Mouse (Mus musculus): ENCODE measurements around the gene Nckap5. TPM values are rescaled to one million over a fixed set of nuclear protein-coding genes. Genes with fewer than 3 reads are reported as not detected.

Nckap5 gene
- polyA plus RNA-seq, 1 experiment = 0.11 TPM

- Histone ChIP-seq H3K79me2 (ENCODE audit: control insufficient read depth, insufficient read depth) (no peaks in the 10 kb centered on the region), H3K4me3 (no peak overlapping the region), H3K4me2 (ENCODE audit: low read depth) (no peak overlapping the region), H3K27me3 (ENCODE audit: control insufficient read depth, insufficient read depth, insufficient read length) (no peaks in the 10 kb centered on the region), H3ac (ENCODE audit: control insufficient read depth, insufficient read length) (no peak overlapping the region), H3K36me3 (ENCODE audit: control insufficient read depth, insufficient read depth) (no peaks in the 10 kb centered on the region)
- TF ChIP-seq POLR2A (IDR thresholded peaks at IDR 0.05; ENCODE audit: insufficient read length, low read depth) (no peak), USF1 (IDR thresholded peaks at IDR 0.05; ENCODE audit: low read depth) (no peak), MYOG (IDR thresholded peaks at IDR 0.05; ENCODE audit: control insufficient read depth in 1 of 3, insufficient read depth in 1 of 3, insufficient read length in 2 of 3, low read depth in 2 of 3) (no peak), E2F4 (IDR thresholded peaks at IDR 0.05; ENCODE audit: insufficient read depth) (no peak), MYOD1 (IDR thresholded peaks at IDR 0.05; ENCODE audit: control insufficient read depth in 1 of 3, insufficient read length in 2 of 3, low read depth in 2 of 3) (no peak), MAX (IDR thresholded peaks at IDR 0.05; ENCODE audit: low read depth) (no peak), TCF12 (IDR thresholded peaks at IDR 0.05; ENCODE audit: insufficient read depth, poor library complexity, severe bottlenecking) (no peak), REST (IDR thresholded peaks at IDR 0.05; ENCODE audit: insufficient read depth, insufficient read length) (no peak), POLR2AphosphoS2 (IDR thresholded peaks at IDR 0.05; ENCODE audit: insufficient read length, low read depth) (no peak), SRF (IDR thresholded peaks at IDR 0.05; ENCODE audit: control insufficient read depth, insufficient read length, low read depth) (no peak), TCF3 (IDR thresholded peaks at IDR 0.05; ENCODE audit: insufficient read length, low read depth) (no peak), CEBPB (IDR thresholded peaks at IDR 0.05; ENCODE audit: insufficient read depth, poor library complexity, severe bottlenecking) (no peak)
Observed at GRCm38 (mm10) chr1:126745482-126746136, 85.0 kb downstream of the Nckap5 start.

- Histone ChIP-seq H3K4me2 (ENCODE audit: low read depth) (no peak overlapping the region), H3K36me3 (ENCODE audit: control insufficient read depth, insufficient read depth) (no peaks in the 10 kb centered on the region)
- TF ChIP-seq TCF3 (IDR thresholded peaks at IDR 0.05; ENCODE audit: insufficient read length, low read depth) = no peak
- no peak for TF ChIP-seq TCF12 (IDR thresholded peaks at IDR 0.05; ENCODE audit: insufficient read depth, poor library complexity, severe bottlenecking)
- no peak for TF ChIP-seq MYOG (IDR thresholded peaks at IDR 0.05; ENCODE audit: control insufficient read depth in 1 of 3, insufficient read depth in 1 of 3, insufficient read length in 2 of 3, low read depth in 2 of 3)
- no peak for TF ChIP-seq MAX (IDR thresholded peaks at IDR 0.05; ENCODE audit: low read depth)
- TF ChIP-seq REST (IDR thresholded peaks at IDR 0.05; ENCODE audit: insufficient read depth, insufficient read length) = no peak
- TF ChIP-seq E2F4 (IDR thresholded peaks at IDR 0.05; ENCODE audit: insufficient read depth) = no peak
- no peak for TF ChIP-seq POLR2A (IDR thresholded peaks at IDR 0.05; ENCODE audit: insufficient read length, low read depth)
- no peak for TF ChIP-seq SRF (IDR thresholded peaks at IDR 0.05; ENCODE audit: control insufficient read depth, insufficient read length, low read depth)
- no peak for TF ChIP-seq MYOD1 (IDR thresholded peaks at IDR 0.05; ENCODE audit: control insufficient read depth in 1 of 3, insufficient read length in 2 of 3, low read depth in 2 of 3)
- TF ChIP-seq USF1 (IDR thresholded peaks at IDR 0.05; ENCODE audit: low read depth) = no peak
- no peak for TF ChIP-seq POLR2AphosphoS2 (IDR thresholded peaks at IDR 0.05; ENCODE audit: insufficient read length, low read depth)
- TF ChIP-seq CEBPB (IDR thresholded peaks at IDR 0.05; ENCODE audit: insufficient read depth, poor library complexity, severe bottlenecking) = no peak
Observed at GRCm38 (mm10) chr1:126744631-126745305, 85.8 kb downstream of the Nckap5 start.

DNA sequence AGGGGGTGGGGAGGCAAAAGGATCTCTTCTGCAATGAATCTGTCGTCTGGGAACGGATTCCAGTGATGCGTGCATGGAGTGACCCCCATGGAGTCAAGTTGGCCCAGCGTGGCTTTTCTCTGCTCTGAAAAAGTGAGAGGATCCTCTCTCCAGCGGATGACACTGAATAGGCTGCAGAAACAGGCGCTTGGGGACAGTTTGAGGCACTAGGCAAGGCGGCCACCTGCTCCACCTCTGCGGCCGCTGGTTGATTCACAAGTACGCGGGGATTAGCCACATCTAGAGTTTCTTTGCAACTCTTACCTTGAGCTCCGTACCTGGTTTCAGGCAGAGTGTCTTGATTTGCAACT lies 92.3 kb downstream of the Nckap5 start:
- H3K4me2 ChIP-seq (ENCODE audit: low read depth) = peak overlapping the region; percentile 68
- TF ChIP-seq POLR2AphosphoS2 (IDR thresholded peaks at IDR 0.05; ENCODE audit: insufficient read length, low read depth) = no peak
- TF ChIP-seq POLR2A (IDR thresholded peaks at IDR 0.05; ENCODE audit: insufficient read length, low read depth) = no peak
- no peak for TF ChIP-seq CEBPB (IDR thresholded peaks at IDR 0.05; ENCODE audit: insufficient read depth, poor library complexity, severe bottlenecking)
- no peak for TF ChIP-seq USF1 (IDR thresholded peaks at IDR 0.05; ENCODE audit: low read depth)
- TF ChIP-seq TCF3 (IDR thresholded peaks at IDR 0.05; ENCODE audit: insufficient read length, low read depth) = no peak
- no peak for TF ChIP-seq E2F4 (IDR thresholded peaks at IDR 0.05; ENCODE audit: insufficient read depth)
- TF ChIP-seq MYOG (IDR thresholded peaks at IDR 0.05; ENCODE audit: control insufficient read depth in 1 of 3, insufficient read depth in 1 of 3, insufficient read length in 2 of 3, low read depth in 2 of 3) = no peak
- no peak for TF ChIP-seq MAX (IDR thresholded peaks at IDR 0.05; ENCODE audit: low read depth)
- no peak for TF ChIP-seq SRF (IDR thresholded peaks at IDR 0.05; ENCODE audit: control insufficient read depth, insufficient read length, low read depth)
- TF ChIP-seq MYOD1 (IDR thresholded peaks at IDR 0.05; ENCODE audit: control insufficient read depth in 1 of 3, insufficient read length in 2 of 3, low read depth in 2 of 3) = no peak
- no peak for TF ChIP-seq REST (IDR thresholded peaks at IDR 0.05; ENCODE audit: insufficient read depth, insufficient read length)
- no peak for TF ChIP-seq TCF12 (IDR thresholded peaks at IDR 0.05; ENCODE audit: insufficient read depth, poor library complexity, severe bottlenecking)
- no peaks in the 10 kb centered on the region for H3K79me2 ChIP-seq (ENCODE audit: control insufficient read depth, insufficient read depth)
- no peaks in the 10 kb centered on the region for H3K36me3 ChIP-seq (ENCODE audit: control insufficient read depth, insufficient read depth)
- no peak overlapping the region for H3ac ChIP-seq (ENCODE audit: control insufficient read depth, insufficient read length)
- H3K4me3 ChIP-seq = no peak overlapping the region
- no peaks in the 10 kb centered on the region for H3K27me3 ChIP-seq (ENCODE audit: control insufficient read depth, insufficient read depth, insufficient read length)

More at GRCm38 (mm10) chr1:126744631-126745305, 85.8 kb downstream of the Nckap5 start:
- Histone ChIP-seq H3ac (ENCODE audit: control insufficient read depth, insufficient read length) (no peak overlapping the region), H3K79me2 (ENCODE audit: control insufficient read depth, insufficient read depth) (no peaks in the 10 kb centered on the region), H3K27me3 (ENCODE audit: control insufficient read depth, insufficient read depth, insufficient read length) (no peaks in the 10 kb centered on the region), H3K4me3 (no peak overlapping the region)

DNA sequence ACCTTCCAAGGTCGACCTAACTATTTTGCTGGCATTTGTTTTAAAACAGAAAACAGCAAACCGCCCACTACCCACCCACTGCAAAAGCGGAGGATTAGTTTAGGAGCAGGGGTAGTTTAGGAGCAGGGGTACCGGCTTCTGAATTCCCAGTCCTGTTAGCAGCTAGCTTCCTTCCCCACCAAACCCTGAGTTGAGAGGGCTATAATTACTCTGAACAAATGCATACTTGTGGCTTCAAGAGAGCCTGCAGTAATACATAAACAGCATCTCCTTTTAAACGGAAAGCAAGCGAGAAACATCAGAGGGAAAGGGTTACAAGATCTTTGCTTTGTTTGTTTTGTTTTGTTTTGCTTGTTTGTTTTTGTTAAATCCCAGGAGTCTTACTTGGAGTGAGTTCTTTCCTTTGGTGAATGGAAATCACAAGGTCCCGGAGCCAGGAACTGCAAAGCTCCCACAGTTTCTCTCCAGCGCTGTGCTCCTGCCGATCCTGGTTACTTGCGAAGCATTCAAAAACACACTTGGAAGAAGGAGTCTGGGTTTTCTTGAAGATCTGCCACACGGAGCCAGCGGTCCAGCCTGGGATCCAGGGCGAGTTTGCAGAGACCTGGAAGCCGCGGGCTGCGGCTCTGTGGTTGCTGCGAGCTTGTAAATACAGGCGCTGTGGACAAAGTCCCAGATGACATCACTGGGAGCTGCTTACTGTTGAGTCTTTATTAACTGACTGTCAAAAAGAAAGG lies 92.9 kb downstream of the Nckap5 start:
- Histone ChIP-seq H3K4me2 (ENCODE audit: low read depth) (peak overlapping the region; percentile 68), H3K36me3 (ENCODE audit: control insufficient read depth, insufficient read depth) (no peaks in the 10 kb centered on the region), H3K27me3 (ENCODE audit: control insufficient read depth, insufficient read depth, insufficient read length) (no peaks in the 10 kb centered on the region), H3ac (ENCODE audit: control insufficient read depth, insufficient read length) (no peak overlapping the region), H3K4me3 (no peak overlapping the region), H3K79me2 (ENCODE audit: control insufficient read depth, insufficient read depth) (no peaks in the 10 kb centered on the region)
- TF ChIP-seq REST (IDR thresholded peaks at IDR 0.05; ENCODE audit: insufficient read depth, insufficient read length) = no peak

All from myocyte (in vitro differentiated cells).